Mouse (Mus musculus): ENCODE results near the gene Nin. TPM values are rescaled to one million over a fixed set of nuclear protein-coding genes. Genes with fewer than 3 reads are reported as not detected.
A peak's percentile ranks its signal among the peaks of the same experiment; 100 is the strongest.

Nin gene
- total RNA-seq, 1 experiment from 2014 or later = 142 TPM

DNA sequence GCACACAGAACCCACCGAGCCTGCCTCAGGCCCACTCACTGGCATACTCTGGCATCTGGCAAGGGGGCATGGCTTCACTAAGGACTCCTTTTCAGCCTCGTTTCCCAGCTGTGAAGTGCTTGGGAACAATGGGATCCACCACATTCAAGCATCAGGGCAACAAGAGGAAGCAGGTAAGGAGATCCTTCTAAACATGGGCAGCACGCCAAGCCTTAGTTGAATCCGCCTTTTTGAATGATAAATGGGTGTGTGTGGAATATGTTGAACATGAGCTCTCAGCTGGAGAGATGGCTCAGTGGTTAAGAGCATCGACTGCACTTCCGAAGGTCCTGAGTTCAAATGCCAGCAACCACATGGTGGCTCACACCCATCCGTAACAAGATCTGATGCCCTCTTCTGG, 66.2 kb downstream of the Nin start:
- no peak for ATAC-seq (replicated peaks; ENCODE audit: insufficient number of reproducible peaks, low FRiP score, low TSS enrichment, poor library complexity, severe bottlenecking)

DNA sequence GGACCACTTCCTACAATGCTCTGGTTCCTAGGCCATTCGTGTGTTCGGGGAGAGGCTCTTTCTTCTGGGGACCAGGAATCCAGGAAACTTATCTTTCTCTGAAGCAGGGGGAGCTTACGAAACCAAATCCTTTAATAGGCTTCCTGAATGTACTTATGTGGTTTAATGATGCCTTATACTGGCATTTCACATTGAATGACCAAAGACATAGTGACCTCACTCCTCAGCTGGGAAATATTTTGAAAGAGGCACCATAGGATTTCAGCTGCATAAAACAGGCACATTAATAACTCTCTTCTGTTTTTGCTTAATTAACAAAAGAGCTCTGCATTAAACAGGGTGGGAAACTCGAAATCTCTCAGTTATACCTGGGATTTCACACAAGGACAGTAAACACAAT, 69.2 kb downstream of the Nin start:
- ATAC-seq (replicated peaks; ENCODE audit: insufficient number of reproducible peaks, low FRiP score, low TSS enrichment, poor library complexity, severe bottlenecking) = no peak

DNA sequence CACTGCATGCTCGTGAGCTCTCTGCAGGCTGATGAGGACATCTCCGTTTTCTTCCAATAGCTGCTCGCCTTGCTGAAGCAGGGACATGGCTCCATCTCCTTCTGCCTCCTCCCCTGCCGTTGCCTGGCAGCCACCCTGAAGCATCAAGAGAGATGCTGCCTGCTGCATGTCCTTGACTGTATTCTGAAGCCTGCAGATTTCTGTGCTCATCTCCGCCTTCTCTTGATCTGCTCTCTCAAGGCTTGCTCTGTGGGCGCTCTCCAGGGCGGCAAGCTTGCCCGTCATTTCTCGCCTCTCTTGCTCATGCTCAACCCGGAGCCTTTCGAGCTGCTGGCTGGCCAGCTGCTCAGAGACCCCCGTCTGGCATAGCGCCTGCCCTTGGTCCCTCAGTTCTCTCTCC, 70.1 kb downstream of the Nin start:
- no peak for ATAC-seq (replicated peaks; ENCODE audit: insufficient number of reproducible peaks, low FRiP score, low TSS enrichment, poor library complexity, severe bottlenecking)

DNA sequence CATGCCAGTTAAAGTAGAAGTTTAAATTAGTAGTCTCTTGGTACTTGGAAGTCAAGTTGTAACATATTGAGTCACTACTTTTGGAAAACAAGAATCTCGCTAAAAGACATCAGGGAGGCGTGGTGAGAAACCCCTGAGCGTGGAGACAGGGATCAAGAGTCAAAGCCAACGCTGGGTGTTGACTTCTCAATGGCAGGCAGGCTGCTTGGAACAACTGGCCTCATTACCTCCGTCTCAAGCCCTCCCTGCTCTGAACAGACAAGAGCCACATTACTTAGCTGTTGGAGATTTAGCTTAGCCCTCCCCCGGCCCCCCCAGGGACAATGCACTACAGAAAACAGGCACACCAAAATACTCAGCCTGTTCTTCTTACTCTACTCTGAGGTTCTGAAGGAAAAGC, 72.5 kb downstream of the Nin start:
- no peak for ATAC-seq (replicated peaks; ENCODE audit: insufficient number of reproducible peaks, low FRiP score, low TSS enrichment, poor library complexity, severe bottlenecking)

DNA sequence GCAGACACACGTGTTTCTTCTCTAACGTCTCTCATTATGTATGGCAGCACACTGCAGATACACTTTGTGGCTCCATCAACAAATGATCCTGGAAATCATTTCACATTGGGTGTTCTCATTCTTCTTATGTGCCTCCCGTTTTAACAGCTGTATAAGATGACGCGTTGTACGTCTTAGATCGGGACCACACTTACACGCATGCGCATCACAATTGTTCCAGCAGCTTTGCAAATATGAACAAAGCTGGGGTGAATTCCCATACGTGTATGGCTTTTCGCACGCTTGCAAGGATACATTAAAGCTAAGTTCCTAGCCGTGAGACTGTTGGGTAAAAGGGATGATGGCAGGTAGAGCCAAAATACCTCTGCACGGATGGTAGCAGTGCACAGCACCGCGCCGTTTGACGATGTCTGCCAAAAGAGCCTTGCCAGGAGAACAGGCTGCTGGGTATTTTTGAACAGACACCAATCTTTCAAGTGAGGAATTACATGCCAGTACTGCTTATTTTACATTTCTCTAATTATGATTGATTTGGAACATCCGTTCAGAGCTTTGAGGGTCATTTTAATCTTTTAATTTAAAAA, 76.7 kb downstream of the Nin start:
- ATAC-seq (replicated peaks; ENCODE audit: insufficient number of reproducible peaks, low FRiP score, low TSS enrichment, poor library complexity, severe bottlenecking) = no peak

DNA sequence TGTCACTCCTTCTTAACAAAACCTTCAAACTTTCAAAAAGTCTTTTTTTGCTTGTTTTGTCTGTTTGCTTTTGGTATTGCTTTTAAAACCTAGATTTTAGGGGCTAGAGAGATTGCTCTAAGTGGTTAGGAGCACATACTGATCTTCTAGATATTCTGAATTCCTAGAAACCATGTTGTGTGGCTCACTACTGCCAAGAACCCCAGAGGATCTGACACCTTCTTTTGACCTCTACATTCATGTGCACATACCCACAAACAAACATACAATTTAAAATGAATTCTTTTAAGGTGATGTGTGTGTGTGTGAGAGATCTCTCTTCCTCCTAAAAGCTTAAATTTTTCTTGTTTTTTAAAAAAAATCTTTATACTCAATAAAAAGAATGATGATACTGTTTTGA, 87.3 kb downstream of the Nin start:
- no peak for ATAC-seq (replicated peaks; ENCODE audit: insufficient number of reproducible peaks, low FRiP score, low TSS enrichment, poor library complexity, severe bottlenecking)

DNA sequence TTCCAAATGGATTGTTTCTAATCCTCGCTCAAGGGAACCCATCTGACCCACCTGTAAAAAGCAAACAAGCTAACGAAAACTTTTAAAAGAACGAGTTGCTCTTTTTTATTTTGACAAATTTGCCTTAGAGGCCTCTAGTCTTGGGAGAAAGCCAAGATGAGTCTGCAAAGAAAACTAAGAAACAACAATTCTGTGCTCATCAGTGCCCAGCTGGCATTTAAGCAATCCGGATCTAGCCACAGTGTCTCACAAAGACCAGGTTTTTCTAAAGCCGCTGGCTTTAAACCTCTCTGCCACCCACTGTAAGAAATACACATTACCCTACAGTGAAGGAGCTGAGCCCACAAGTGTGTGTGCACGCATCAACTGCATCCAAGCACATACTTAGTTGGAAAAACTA, 88.1 kb downstream of the Nin start:
- ATAC-seq (replicated peaks; ENCODE audit: insufficient number of reproducible peaks, low FRiP score, low TSS enrichment, poor library complexity, severe bottlenecking) = no peak

DNA sequence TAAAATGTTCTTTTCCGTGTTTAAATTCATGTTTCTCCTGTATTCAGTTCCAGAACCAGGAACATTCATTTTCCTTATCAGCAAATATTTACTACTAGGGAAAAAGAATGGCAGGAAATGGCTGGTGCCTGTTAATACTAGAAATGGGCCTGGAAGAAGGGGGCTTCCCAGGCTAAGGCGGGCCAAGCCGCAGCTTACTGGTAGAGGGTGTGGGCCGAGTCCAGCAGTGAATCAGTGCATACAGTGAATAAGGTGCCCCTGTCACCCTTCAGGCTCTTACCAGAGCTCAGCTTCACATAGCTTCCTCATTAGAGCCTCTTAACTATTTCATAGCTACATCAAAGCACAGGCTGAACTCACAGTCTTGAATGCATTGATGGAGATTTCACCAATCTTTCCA, 89.9 kb downstream of the Nin start:
- no peak for ATAC-seq (replicated peaks; ENCODE audit: insufficient number of reproducible peaks, low FRiP score, low TSS enrichment, poor library complexity, severe bottlenecking)

DNA sequence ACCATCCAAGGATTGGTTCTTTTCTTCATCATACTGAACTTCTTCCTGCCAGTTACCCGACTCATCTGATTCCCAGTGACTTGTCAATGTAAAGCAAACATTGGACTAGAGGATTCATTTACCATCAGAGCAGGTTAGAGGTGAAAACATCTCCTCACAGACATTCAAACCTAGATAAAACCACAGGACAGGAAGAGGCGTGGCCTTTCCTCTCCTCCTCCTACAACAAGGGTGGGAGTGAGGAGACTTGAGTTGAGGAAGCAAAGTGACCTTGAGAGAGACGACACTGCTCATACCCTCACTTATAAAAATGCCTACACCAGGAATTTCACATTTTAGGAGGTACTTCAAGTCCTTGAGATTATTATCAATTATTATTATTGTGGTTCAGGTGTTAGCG, 95.4 kb downstream of the Nin start:
- ATAC-seq (replicated peaks; ENCODE audit: insufficient number of reproducible peaks, low FRiP score, low TSS enrichment, poor library complexity, severe bottlenecking) = no peak

DNA sequence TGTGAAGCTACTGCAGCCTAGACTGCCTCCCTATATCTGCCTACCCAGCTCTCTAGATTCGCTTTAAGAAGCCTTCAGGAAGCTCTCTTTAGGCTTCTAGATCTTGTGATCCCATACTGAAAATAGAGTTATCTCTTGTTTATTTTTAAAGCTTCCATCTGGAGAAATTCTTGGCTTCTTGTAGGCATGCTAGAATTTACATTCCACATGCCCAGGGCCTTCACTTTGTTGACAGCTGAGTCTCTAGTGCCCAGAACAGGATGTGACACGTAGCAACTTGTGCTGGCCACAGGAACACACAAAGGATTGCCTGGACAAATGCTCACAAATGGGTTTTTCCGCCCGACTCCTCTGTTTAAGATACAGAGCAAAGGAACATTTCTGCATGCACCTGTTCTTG, 97.6 kb downstream of the Nin start:
- ATAC-seq (replicated peaks; ENCODE audit: insufficient number of reproducible peaks, low FRiP score, low TSS enrichment, poor library complexity, severe bottlenecking) = no peak

DNA sequence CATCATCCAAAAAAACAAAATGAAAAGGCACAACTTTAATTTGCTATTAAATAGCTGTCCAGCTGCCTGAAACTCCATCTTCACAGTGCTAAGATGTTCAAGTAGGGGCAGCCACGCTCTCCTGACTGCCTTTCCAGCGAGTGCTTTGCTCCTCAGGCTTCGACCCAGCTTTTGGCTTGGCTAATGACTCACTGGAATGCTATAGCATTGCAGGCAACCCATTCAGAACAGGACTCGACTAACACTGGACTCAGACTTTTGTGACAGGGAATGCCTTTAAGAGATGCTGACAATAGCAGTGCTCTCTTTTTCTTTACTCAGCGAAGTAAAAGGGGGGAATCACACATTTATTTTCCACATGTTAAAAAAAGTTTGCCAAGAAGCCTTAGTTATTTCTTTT, 101.8 kb downstream of the Nin start:
- no peak for ATAC-seq (replicated peaks; ENCODE audit: insufficient number of reproducible peaks, low FRiP score, low TSS enrichment, poor library complexity, severe bottlenecking)

DNA sequence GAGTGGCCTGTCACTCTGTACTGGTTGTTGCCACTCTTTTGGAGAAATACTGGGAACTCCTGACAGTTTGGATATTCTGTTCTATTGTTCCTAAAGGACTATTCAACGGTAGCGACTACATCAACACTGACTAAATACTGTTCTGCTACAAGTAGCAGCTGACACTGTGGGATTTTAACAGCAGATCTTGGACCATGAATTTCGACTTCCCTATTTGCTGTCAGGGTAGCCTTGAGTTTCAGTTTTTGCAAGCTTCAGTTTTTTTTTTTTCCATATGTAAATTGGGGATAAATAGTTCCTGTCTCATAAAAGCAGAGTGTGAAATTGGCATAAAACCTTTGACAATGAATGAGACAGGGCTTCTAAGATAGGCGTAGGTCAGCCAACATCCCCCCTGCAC, 103.2 kb downstream of the Nin start:
- no peak; the same call in 1 of the 2 replicates for ATAC-seq (replicated peaks; ENCODE audit: insufficient number of reproducible peaks, low FRiP score, low TSS enrichment, poor library complexity, severe bottlenecking)

DNA sequence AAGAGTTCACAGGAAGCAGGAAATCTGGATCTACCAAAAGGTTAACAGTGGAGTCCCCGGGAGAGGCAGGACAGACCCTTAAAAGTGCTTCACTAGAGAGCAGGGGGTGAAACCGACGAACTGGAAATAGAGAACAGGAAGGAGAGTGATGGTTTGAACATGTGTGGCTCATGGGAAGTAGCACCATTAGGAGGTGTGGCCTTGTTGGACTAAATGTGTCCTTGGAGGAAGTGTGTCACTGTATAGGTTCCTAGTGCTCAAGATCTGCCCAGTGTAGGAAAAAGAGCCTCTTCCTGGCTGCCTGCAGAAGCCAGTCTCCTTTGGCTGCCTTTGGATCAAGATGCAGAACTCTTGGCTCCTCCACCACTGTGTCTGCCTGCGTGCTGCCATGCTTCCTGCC, 108.4 kb downstream of the Nin start:
- peak; percentile 43; the same call in 1 of the 2 replicates for ATAC-seq (replicated peaks; ENCODE audit: insufficient number of reproducible peaks, low FRiP score, low TSS enrichment, poor library complexity, severe bottlenecking)

DNA sequence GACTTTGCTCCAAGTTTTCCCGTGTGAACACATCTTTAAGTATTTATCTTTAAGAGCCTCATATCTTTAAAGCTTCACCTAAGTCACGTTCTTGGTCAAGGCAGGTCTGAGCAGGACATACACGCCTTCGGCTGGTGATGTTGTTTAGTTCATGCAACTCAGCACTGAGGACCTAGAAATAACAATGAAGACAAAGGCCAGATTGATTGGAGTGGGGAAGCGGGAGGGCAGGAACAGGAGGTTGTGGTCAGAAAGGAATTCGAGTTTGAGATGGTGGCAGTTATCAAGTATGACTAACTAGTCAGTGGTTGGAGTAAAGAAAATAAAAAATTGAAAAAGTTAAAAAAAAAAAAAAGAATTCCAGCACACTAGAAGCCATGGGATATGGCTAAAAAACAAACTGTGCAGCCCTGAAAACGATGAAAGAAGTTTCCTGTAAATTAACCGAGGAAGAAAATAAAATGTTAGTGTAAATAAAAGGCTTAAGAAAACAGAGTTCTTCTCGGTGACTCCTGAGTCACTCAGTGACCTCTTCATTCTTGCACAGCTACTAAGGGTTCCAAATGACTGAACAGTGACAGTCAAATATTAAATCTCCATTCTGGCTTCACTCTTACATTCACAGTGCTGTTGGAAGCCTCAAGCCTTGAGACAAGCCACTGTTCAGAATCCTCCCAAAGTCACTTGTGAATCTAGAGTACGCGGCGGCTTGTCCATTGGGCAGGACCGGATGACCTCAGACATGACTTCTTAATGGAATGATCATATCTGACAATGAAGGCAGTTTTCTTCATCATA, 115.1 kb downstream of the Nin start:
- ATAC-seq (replicated peaks; ENCODE audit: insufficient number of reproducible peaks, low FRiP score, low TSS enrichment, poor library complexity, severe bottlenecking) = no peak

DNA sequence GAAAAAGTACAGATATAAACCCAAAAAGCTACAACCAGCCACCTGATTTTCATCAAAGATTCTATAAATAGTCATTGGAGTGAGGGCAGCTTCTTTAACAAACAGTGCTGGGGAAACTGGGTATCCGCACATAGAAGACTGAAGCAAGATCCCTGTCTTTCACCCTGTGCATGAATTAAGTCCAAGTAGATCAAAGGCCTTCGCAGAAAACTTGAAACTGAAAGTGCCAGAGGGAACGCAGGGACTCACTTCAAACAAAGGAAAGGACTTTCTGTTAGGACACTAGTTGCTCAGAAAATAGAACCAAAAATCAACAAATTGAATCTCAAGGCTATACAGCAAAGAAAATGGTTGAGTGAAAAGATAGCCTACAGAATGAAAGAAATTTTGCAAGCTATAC, 118.1 kb downstream of the Nin start:
- ATAC-seq (replicated peaks; ENCODE audit: insufficient number of reproducible peaks, low FRiP score, low TSS enrichment, poor library complexity, severe bottlenecking) = no peak

DNA sequence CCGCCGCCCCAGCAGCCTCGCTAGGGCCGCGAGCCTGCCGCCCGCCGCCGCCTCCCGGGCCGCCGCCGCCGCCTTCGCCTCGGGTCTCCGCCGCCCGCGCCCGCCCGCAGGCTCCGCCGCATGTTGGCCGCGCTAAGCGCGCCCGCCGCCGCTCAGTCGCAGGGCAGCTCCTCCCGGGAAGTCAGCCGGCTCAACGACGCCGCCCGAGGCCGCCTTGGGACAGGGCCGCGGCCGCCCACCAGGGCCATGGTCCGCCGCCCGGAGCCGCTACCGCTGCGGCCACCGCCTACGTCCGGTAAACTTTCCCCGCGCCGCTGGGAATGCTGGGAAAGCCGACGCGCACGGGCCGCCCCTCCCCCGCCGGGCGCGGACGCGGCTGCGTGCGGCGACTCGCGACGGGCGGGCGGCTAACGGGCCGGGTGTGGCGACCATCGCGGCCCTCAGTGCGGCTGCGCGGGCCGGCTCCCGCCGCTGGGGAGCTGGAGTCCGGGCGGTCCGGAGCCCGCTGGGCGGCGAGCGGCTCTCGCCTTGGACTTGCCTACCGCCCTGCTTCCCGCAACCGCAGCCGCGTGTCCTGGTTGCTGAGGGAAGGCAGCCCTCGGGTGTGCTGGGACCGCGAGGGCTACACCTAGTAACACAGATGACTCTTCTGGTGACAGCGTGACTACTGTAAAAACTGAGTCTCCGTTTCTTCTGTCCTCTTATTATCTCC, 126.6 kb downstream of the Nin start, which contains the start of gene Sav1:
Gene Sav1 (minus strand): TSS at position 217 of the 712 bp plus-strand sequence.
- ATAC-seq (replicated peaks; ENCODE audit: insufficient number of reproducible peaks, low FRiP score, low TSS enrichment, poor library complexity, severe bottlenecking) = peak; percentile 75

DNA sequence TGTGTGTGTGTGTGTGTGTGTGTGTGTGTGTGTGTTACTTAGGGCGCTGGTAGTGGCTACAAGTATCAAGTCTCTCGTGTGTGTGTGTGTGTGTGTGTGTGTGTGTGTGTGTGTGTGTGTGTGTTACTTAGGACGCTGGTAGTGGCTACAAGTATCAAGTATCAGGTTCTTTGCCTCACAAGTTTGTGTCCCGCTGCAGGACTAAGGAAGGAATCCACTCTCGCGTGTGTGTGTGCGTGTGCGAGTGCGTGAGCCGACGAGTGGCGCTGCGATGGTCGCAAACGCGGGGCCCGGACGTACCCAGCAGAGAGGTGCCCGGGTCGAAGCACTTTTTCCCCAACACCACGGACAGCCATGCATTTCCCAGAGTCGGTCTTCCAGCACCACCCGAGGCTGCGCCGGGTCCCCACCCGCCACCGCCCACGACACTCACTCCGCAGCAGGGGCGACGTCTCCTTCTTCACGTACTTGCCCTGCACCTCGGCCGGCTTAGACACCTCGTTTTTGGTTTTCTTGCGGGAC, 127.2 kb downstream of the Nin start:
- peak; percentile 29 for ATAC-seq (replicated peaks; ENCODE audit: insufficient number of reproducible peaks, low FRiP score, low TSS enrichment, poor library complexity, severe bottlenecking)

DNA sequence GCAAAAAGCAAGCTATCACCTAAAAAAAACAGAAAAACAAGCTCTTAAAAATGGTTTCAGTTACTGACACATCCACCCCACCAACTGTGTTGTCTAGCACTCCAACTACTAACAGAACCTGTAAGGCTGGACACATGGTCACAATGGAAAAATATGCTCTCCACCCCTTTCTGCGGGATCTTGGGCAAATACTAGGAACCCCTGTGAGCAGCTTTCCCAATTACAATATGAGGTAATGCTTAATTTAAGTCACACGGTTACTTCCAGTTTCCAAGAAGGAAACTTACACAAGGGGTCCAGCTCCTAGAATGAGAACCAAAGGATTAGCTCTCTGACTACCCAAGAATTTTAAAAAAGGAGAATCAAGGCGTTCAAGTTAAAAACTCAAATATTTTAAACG, 128.0 kb downstream of the Nin start:
- no peak for ATAC-seq (replicated peaks; ENCODE audit: insufficient number of reproducible peaks, low FRiP score, low TSS enrichment, poor library complexity, severe bottlenecking)

DNA sequence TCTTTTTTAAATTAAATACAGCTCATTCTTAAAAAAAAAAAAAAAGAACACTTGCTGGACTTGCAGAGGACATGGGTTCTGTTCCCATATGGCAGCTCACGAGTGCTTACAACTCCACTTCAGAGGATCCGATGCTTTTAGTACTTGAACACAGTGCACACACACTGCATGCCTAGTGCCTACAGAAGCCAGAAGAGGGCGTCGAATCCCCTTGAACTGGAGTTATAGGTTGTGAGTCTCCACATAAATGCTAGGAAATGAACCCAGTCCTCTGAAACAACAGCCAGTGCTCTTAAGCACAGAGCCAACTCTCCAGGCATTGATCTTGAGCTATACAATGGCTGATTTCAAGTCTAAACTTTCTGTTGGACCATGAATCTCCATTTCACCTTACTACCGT, 130.6 kb downstream of the Nin start:
- ATAC-seq (replicated peaks; ENCODE audit: insufficient number of reproducible peaks, low FRiP score, low TSS enrichment, poor library complexity, severe bottlenecking) = no peak
